Mouse (Mus musculus): ENCODE measurements around the gene Frmpd4.

DNA sequence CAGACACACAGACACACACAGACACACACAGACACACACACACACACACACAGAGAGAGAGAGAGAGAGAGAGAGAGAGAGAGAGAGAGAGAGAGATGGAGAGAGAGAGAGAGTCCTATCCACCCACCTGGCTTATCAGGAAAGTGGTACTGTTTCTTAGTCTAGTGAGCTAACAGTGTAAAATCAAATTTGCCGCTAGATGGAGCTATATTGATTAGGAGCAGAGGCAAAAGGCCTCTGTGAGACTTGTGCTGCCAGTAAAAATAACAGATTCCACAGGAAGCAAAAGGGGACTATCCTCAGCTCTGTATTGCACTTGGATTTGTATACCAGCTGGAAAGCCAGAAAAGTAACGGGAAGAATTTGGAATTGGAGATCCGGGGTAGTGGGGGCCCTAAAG, 161.6 kb downstream of the Frmpd4 start:
- peak; percentile 18; the same call in 1 of the 2 replicates for TF ChIP-seq CTCF (conservative IDR thresholded peaks at IDR 0.05; ENCODE audit: low read length)
- TF ChIP-seq NANOG (IDR thresholded peaks at IDR 0.05; ENCODE audit: borderline replicate concordance, low read length) = no peak
